Mouse (Mus musculus): ENCODE measurements around the gene Grm8. TPM values are rescaled to one million over a fixed set of nuclear protein-coding genes. Genes with fewer than 3 reads are reported as not detected.
A peak's percentile ranks its signal among the peaks of the same experiment; 100 is the strongest.

The Grm8 gene
- total RNA-seq, 2 experiments from 2014 or later: not detected

DNA sequence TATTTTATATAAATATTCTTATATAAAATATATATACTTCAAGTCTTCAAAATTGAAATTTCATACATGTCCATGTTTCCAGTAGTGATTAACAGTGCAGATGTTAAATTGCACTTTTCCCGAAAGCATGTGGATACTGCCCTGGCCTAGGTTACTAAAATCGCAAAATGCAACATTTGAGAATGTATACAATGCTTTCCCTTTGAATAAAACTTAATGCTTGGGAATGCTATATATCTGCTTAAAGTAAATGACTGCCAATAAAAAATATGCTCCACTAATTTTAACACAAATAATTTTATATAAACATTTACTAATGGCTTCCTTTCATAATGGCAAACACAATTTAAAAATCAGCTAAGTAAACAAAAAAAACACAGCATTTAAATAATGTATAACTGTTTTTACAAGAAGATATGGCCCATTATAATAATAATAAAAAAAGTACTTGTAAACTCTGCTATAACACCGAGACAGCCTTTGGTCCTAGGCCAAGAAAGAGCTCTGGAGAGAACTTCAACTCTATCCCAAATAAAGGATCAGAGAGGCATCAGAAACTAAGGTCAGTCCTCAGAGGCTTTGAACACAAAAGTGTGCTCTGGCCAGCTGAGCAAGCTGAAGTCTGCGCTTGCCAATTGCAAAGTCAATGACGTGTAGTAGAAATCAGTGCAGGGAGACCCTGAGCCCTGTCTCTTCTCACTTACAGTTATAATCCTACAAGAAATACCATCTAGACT, 820.5 kb downstream of the Grm8 start:
- intact Hi-C loops (cut with DNase I): no loop called here
- DNase-seq: no peak

DNA sequence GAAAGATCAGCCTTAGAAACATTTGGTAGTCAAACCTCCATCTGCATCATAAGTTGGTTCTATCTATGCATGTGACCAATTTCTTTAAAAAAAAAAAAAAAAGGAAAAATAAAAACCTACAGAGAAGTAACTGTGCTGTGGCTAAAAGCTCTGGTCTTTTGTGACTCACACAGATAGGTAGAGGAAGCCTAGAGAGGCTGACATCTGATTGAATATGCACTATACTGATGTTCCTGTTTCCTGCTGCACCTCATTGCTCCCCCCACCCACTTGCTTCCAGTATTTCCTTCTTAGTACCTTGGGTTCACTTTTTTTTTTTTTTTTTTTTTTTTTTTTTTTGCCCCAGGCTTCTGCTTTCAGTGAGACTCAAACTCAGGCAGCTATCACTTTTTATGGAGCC, 824.6 kb downstream of the Grm8 start:
- no peak for DNase-seq
- intact Hi-C loops (cut with DNase I): no loop called here

DNA sequence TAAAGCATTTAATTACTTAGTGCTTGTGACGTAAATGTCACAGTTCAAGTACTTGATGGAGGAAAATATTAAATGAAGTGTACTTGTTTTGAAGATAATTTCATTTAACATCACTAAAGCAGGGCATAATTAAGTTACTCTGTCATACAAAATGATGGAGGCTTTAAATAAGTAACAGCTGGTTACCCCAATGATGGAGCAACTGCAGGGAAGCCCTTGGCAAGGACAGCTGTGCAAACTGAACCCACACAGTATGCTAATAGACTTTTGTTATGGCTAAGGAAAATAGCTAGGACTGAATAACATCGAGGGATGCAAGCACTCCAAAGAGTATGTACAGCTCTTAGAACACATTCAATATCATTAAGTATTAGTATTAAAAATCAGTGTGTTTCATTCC, 829.6 kb downstream of the Grm8 start:
- intact Hi-C loops (cut with DNase I): no loop called here
- no peak for DNase-seq

DNA sequence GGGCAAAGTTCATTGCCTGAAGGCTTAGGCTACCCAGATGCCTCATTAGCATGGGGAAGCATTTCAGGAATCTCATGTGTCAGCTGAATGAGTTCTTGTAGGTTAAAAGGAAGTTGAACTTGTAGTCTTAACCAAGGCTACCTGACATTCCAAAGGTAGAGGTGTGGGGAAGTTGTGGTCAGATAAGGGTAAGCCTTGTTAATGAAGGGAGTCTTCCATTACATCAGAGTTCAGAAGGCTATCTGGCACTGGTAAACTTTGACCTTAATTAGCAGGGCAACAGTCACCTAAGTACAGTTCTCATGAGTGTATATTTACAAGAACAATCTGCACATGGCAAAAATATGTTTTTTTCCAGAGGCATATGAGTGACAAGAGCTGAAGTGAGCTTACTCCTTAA, 870.0 kb downstream of the Grm8 start:
- intact Hi-C loops (cut with DNase I): no loop called here
- DNase-seq: no peak

DNA sequence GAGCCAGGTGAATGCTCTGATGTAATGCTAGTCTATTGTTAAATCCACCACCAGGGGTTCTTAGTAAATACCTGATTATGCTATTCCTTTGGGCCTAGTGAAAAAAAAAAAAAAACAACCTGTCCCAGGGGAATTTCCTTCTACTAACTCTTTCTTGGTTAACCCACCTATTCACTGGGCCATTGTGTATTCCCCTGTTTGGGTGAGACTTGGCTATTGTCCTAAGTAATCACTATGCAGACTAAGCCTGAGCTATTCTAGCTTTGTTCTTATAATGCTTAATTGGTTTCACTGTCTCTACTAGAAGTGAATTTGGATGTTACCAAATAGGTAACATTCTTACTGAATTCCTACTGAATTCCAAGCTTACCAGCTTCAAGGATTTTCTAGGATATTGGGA, 872.4 kb downstream of the Grm8 start:
- intact Hi-C loops (cut with DNase I): no loop called here
- no peak for DNase-seq

DNA sequence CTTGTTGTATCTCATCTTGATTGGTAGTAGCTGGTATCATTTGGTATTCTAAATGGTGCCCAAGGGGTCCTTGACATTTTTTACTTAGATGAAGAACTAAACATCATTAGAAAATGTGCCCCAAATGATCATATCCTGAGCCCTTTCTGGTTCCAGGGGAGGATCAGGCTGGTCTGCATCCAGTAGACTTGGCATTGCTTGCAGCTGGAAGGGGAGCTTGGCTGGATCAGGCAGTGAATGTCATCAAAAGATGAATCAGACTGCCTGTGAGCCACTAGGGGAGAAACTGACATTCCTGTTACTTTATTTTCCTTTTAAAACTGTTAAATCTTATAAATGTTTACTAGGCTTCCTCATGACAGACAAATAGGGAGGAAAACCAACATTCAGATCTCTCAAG, 894.6 kb downstream of the Grm8 start:
- intact Hi-C loops (cut with DNase I): no loop called here
- DNase-seq: peak; percentile 9 to 12

DNA sequence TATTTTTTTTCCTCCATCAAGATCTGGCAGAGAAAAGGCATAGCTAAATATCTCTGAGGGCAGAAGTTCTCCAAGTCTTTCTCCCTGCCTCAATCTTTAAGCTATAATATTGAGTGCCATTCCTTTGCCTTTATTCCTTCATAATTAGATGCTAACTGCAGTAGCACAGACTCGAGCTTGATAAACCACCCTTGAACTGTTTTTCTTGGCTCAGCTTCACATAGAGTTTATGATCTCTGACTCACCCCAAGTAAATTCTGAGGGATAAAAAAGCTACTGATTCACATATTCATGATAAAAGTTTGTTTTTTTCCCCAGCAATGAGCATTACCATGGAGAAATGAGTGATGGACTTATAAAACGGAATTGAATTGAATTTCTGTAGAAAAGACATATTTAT, 895.0 kb downstream of the Grm8 start:
- intact Hi-C loops (cut with DNase I): no loop called here
- no peak for DNase-seq

Small RNAs within 50 kb of the gene (microRNA-seq; reads per million reads assigned to microRNA genes)
- gene Mir592 (ENCODE audit: borderline number of aligned reads in 2 of 2): 0 to 0.72 reads per million in 2 experiments

Measured in heart, postnatal 36 days (tissue).